Mouse (Mus musculus) liver, postnatal 0 days (tissue): ENCODE measurements around the gene Bace2.

ENCODE experiments used
- CTCF ChIP-seq: sonication (generic); IDR thresholded peaks from 2 replicates; pipeline ENCODE4 v1.5.1; 2016; ENCODE audit warnings: antibody characterized with exemption, low read depth
- EP300 ChIP-seq: IDR thresholded peaks from 2 replicates; pipeline ENCODE4 v1.6.1; 2016; ENCODE audit warnings: antibody characterized with exemption, low read depth, mild to moderate bottlenecking

DNA sequence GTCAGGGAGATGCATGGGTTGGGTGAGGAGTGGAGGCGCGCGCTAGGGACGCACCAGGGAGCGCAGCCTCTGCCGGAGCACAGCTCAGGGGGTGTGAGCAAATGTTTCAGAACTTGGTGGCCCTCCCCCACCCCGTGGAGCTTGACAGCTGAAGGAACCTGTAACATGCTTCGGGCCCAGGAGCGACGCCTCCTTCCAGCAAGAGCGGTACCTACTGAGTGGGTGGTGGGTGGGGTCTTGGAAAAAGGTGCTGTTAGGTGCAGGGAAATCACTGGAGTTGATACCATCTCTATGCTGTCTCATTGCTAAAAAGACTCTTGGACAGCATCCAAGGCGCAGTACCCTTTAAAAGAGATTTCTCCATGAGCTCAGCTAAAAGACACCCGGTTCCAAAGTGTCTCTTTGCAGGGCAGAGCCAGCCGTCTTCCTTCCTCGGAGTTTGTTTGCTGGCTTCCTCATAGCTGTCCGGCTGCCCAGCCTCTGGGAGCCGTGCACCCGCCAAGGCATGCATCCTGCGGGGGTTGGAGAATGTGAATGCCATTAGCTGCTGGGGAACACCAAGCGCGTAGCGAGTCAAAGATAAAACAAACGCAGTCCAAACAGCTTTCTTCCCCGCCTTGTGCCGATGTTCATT is 763 bp downstream of the Bace2 start:
- TF ChIP-seq CTCF (no peak), EP300 (no peak)
